Mouse (Mus musculus) adrenal gland (tissue): ENCODE results near the gene Krtap5-5.
"Not testable (repeated sequence)": the region's sequence is repeated elsewhere in the genome, so short reads cannot be mapped to it uniquely, and the experiment has no call there.

Experiments
- intact Hi-C: fragments of 180-260 bp; cut with DNase I; formaldehyde crosslinking; loops from one replicate; pipeline ENCODE4 v1.15.1; 2025
- long read RNA-seq, 2 experiments: library from polyadenylated mRNA; unstranded; transcript quantifications; one replicate each; pipeline ENCODE4 v2.0.0; 2020; ENCODE audit warnings: borderline replicate concordance in 1 of 2; ENCODE audit not compliant: insufficient replicate concordance in 1 of 2

Gene Krtap5-5
- long read RNA-seq, experiment 1: 0 reads
- long read RNA-seq, experiment 2: 0 reads

- intact Hi-C loops: not testable (repeated sequence)
Measured at GRCm38 (mm10) chr7:142229871-142230270, at the start of gene Krtap5-5. Gene Krtap5-5, minus strand, starts transcription at chr7:142229971.

- intact Hi-C loops: not testable (repeated sequence)
Measured at GRCm38 (mm10) chr7:142279291-142279690, 49.5 kb upstream of the Krtap5-5 start.

DNA sequence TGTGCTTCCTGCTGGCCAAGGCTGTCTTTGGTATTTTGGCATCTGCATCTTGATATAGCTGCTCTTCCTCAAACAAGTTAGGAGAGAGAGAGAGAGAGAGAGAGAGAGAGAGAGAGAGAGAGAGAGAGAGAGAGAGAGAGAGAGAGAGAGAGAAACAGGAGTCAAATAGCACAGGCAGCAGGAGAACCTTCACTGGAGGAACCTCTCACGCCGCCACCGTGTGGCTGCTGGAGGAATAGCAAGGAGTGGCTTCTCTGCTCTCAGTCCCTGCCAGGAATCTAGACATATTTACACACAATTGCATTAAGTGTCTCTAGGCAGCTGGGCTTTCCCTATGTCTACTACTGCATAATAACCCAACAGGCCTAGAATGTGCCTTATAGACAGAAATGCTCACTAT, 48.4 kb upstream of the Krtap5-5 start:
- intact Hi-C loops: loop anchor here (1.0 kb wide), 1 partner anchor 15 kb away; no protein-coding TSS in a partner anchor

- intact Hi-C loops: not testable (repeated sequence)
Measured at GRCm38 (mm10) chr7:142274263-142274662, 44.5 kb upstream of the Krtap5-5 start, which contains the start of gene Gm4559. Gene Gm4559, minus strand, starts transcription at chr7:142274363.

- intact Hi-C loops: not testable (repeated sequence)
Measured at GRCm38 (mm10) chr7:142258254-142258653, 28.5 kb upstream of the Krtap5-5 start, which contains the start of gene Gm2431. Gene Gm2431, minus strand, starts transcription at chr7:142258354.

GRCm38 (mm10) chr7:142255517-142255916, 25.7 kb upstream of the Krtap5-5 start:
- intact Hi-C loops: loop anchor here (2.0 kb wide), 1 partner anchor 109 kb away; no protein-coding TSS in a partner anchor

- intact Hi-C loops: no loop called here
Measured at GRCm38 (mm10) chr7:142249824-142250223, 20.1 kb upstream of the Krtap5-5 start.

- intact Hi-C loops: no loop called here
Measured at GRCm38 (mm10) chr7:142240978-142241377, 11.2 kb upstream of the Krtap5-5 start, which contains the start of gene Gm40460. Gene Gm40460, minus strand, starts transcription at chr7:142241078.

GRCm38 (mm10) chr7:142231540-142231939, 1.8 kb upstream of the Krtap5-5 start:
- intact Hi-C loops: no loop called here

DNA sequence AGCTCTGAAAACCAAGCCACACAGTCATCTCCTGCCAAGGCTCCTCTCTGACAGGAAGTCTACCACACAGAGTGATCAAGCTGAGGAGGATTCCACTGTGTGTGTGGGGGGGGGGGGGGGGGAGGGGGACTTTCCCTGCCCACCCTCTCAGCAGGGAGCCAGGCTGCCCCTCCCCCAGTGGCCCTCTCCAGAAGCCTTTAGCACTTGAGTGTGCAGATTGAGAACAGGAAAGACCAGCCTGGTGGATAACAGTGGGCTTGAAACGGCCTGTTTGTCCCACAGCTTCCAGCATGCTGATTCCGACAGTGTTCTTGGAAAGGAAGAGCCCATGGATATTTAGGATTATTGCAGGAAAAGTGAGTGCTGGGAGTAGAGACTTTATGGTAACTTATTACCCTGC, 5.3 kb downstream of the Krtap5-5 start:
- intact Hi-C loops: no loop called here

GRCm38 (mm10) chr7:142212136-142212535, 17.6 kb downstream of the Krtap5-5 start:
- intact Hi-C loops: not testable (repeated sequence)

DNA sequence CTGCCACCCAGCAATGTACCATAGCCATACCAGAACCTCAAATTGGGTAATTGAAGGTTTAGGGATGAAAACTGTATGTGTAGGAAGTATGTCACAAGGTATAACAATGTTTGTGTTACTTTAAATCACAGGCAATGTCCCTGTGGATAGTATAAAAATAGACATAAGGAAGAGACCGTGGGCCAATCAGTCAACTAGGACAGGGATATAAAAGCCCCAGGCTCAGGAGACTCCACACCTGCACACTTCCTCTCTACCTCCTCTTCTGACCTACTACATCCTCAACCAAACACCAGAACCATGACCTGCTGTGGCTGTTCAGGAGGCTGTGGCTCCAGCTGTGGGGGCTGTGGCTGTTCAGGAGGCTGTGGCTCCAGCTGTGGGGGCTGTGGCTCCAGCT, 18.2 kb downstream of the Krtap5-5 start, which contains the start of gene Gm7579:
TSS of gene Gm7579 (plus strand) at position 301 of the 400 bp plus-strand sequence.
- intact Hi-C loops: no loop called here

DNA sequence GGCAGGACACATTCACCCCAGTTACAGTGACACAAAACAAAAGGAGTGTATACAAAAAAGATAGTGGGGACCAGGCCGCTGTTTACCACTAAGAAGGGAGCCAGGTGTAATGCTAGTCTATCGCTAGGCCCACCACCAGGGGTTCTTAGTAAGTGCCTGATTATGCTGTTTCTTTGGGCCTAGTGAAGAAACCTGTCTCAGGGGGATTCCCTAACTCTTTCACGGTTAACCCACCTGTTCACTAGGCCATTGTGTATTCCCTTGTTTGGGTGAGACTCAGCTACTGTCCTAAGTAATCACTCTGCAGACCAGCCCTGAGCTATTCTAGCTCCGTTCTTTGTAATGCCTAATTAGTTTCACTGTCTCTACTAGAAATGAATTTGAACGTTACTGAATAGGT, 22.9 kb downstream of the Krtap5-5 start:
- intact Hi-C loops: not testable (repeated sequence)

DNA sequence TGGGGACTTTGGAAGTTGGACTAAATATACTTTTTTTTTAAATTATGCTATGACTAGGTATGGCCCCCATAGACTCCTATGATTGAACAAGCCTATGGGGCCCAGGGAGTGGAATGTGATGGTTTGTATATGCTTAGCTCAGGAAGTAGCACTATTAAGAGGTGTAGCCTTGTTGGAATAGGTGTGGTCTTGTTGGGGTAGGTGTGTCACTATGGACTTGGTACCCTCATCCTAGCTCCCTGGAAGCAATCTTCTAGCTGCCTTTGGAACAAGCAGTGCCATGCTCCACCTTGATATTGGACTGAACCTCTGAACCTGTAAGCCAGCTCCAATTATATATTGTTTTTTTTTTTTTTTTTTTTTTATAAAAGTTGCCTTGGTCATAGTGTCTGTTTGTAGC, 24.3 kb downstream of the Krtap5-5 start:
- intact Hi-C loops: no loop called here

- intact Hi-C loops: no loop called here
Measured at GRCm38 (mm10) chr7:142201064-142201463, 28.7 kb downstream of the Krtap5-5 start, which contains the start of gene Krtap5-3. Gene Krtap5-3, plus strand, starts transcription at chr7:142201364.

- intact Hi-C loops: no loop called here
Measured at GRCm38 (mm10) chr7:142198748-142199147, 31.0 kb downstream of the Krtap5-5 start.

- intact Hi-C loops: no loop called here
Measured at GRCm38 (mm10) chr7:142190289-142190688, 39.5 kb downstream of the Krtap5-5 start, which contains the start of gene Gm10153. Gene Gm10153, minus strand, starts transcription at chr7:142190389.

DNA sequence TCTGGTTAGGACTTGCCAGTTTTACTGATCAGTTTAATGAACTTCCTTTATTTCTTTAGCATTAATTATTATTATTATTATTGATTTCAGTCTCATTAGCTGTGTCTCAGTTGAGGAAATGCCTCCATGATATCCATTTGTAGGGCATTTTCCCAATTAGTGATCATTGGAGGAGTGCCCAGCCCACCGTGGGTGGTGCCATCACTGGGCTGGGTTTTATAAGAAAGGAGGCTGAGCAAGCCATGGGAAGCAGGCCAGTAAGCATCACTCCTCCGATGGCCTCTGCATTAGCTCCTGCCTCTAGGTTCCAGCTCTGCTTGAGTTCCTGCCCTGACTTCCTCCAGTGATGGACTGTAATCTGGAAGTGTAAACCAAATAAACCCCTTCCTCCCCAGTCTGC, 41.6 kb downstream of the Krtap5-5 start:
- intact Hi-C loops: no loop called here

DNA sequence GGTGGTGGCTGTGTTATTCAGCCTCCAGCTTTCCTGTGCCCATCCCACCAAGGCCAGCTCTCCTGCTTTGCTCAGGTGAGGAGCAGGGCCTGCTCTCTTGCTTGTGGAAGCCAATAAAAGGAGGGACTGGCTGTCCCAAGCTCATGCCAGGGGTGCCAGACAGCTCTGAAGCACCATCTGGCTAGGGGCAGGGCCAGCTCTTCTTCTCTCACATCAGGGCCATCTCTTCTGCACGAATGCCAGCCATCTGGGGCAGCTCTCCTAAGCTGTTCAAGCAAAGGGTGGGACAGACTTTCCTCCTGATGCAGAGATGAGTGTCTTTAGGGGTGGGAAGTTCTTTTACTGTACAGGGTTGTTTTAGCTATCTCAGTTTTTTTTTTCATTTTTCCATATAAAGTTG, 48.8 kb downstream of the Krtap5-5 start:
- intact Hi-C loops: no loop called here
